Mouse (Mus musculus) erythroblast, embryonic 14.5 days (primary cell): Measurements from ENCODE around the gene Fbxo42.

ENCODE experiments used
- GATA1 ChIP-seq: IDR thresholded peaks from 2 replicates; pipeline ENCODE4 v1.6.1; 2012; ENCODE audit warnings: low read length, inconsistent platforms, mixed read lengths
- TAL1 ChIP-seq: IDR thresholded peaks from 3 replicates; pipeline ENCODE4 v1.6.1; 2012; ENCODE audit warnings: low read length, inconsistent platforms, mixed read lengths

DNA sequence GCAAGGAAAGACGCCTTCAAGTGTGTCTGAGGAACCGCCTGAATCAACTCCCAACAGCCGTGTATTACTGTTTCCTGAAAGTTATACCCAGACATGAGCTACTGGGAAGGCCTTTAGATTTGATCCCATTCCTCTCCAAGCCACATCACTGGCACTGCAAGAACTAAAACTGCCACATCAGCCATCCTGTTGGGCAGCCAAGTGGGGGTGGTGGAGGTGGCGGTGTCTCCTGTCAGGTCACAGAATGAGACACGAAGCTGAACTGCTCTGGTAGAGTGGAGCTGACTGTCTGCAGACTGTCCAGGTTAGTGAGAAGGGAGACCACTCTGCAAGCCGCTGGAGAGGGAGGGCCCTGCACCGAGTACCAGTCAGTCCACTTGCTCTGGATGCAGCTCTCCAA lies 25.1 kb upstream of the Fbxo42 start:
- no peak for TF ChIP-seq TAL1
- TF ChIP-seq GATA1 = no peak
